Mouse (Mus musculus): ENCODE data around the gene Ergic1.

DNA sequence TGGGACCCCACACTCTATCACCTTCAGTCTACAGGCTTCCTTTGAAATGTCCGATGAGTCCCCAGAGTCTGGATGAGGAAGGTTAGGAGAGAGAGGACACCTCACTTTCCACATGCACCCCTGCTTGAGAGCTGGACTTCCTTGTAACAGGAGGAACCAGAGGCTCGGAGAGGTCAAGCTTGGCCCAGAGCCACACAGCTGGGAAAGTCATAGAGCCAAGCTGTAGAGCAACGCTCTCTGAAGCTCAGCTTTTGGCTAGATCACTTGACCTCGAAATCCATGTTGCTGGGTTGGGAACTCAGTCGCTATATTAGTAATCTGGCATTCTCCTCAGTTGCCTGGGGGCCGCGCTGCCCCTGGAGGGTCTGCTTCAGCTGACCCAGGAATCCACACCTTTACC lies 15.5 kb downstream of the Ergic1 start:
- no peak for TF ChIP-seq CTCF (IDR thresholded peaks at IDR 0.05; ENCODE audit: insufficient read depth, low read length)
- no peak for TF ChIP-seq POLR2A (IDR thresholded peaks at IDR 0.05; ENCODE audit: borderline replicate concordance, extremely low read depth, low read depth, low read length)

All from lung, adult 2 months (tissue).